Mouse (Mus musculus) bone marrow, adult 2 months (tissue): Measurements from ENCODE around the gene Peg12. TPM values are rescaled to one million over a fixed set of nuclear protein-coding genes. Genes with fewer than 3 reads are reported as not detected.

ENCODE experiments used
- H3K27ac ChIP-seq: fragments of 200-500 bp; 2 replicates; pipeline ENCODE4 v1.5.1; 2012; ENCODE audit warnings: low read depth, mild to moderate bottlenecking, control low read depth, inconsistent platforms, low read length; ENCODE audit not compliant: control insufficient read depth, poor library complexity, insufficient read depth
- H3K4me1 ChIP-seq: fragments of 200-500 bp; 2 replicates; pipeline ENCODE4 v1.6.1; 2011; ENCODE audit warnings: low read length; ENCODE audit not compliant: control insufficient read depth, insufficient read depth
- H3K4me3 ChIP-seq: fragments of 200-500 bp; replicated peaks from 2 replicates; pipeline ENCODE3; 2011; ENCODE audit warnings: mild to moderate bottlenecking, low read depth, low read length, control low read depth; ENCODE audit not compliant: control insufficient read depth
- CTCF ChIP-seq: fragments of 200-500 bp; IDR thresholded peaks from 2 replicates; pipeline ENCODE4 v1.5.1; 2011; ENCODE audit warnings: low read length, control low read depth; ENCODE audit not compliant: control insufficient read depth, insufficient read depth
- POLR2A ChIP-seq: fragments of 200-500 bp; IDR thresholded peaks from 2 replicates; pipeline ENCODE4 v1.6.1; 2011; ENCODE audit warnings: low read depth, mild to moderate bottlenecking, control low read depth, low read length, borderline replicate concordance; ENCODE audit not compliant: control insufficient read depth
- WGBS: fragments of 180-500 bp; shearing (Covaris S2); methylation state at CpG from one replicate; pipeline ENCODE4 v1.1.7; 2018; 5-methylcytosine and 5-hydroxymethylcytosine counted together
- polyA plus RNA-seq: library from polyadenylated mRNA; stranded (reverse); fragments of >200 nt; gene quantifications from 2 replicates; pipeline ENCODE4 v1.2.4, GENCODE M21; 2011; ENCODE audit warnings: low replicate concordance; ENCODE audit not compliant: missing spikeins, insufficient read depth, insufficient read length

Gene Peg12
- polyA plus RNA-seq, 1 experiment, result 0.95 TPM

DNA sequence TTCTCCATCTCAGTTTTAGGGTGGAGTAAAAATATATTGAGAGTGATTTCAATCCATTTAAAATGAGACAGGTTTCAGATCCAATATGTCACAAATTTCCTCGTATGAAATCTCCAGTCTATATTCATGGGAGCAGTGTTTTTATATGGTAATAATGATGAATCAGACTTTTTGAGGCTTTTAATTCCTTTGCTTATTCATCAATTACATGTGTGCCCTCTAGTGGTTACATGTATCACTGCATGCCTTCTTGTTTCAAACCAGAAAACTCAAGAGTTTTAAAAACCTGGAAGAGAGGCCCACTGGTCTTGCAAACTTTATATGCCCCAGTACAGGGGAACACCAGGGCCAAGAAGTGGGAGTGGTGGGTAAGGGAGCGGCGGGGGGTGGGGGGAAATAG is 31.1 kb downstream of the Peg12 start:
- WGBS, result 31% methylated on average over 3 of the region's 3 CpGs
- H3K4me3 ChIP-seq, result no peak overlapping the region
- no peak overlapping the region for H3K27ac ChIP-seq
- H3K4me1 ChIP-seq, result no peaks in the 10 kb centered on the region
- TF ChIP-seq POLR2A (no peak), CTCF (no peak)

DNA sequence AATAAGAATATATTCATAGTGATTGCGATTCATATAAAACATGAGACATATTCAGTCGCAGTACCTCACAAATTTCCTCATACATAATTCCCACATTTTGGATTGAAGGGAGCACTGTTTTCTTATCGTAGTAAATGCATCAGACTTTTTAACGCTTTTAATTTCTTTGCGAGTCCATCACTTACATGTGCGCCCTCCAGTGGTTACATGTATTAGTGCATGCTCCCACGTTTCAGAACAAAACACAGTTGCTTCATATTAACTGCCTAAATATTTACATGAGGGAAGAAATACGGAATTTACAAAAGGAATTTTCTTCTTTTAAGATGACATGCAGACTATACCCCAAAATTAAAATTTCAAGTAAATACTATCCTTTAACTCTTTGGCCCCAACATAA is 36.0 kb downstream of the Peg12 start:
- no peak overlapping the region for H3K27ac ChIP-seq
- 27% methylated on average over 8 of the region's 8 CpGs for WGBS
- TF ChIP-seq POLR2A (no peak), CTCF (no peak)
- no peak overlapping the region for H3K4me3 ChIP-seq
- H3K4me1 ChIP-seq, result no peaks in the 10 kb centered on the region

- whole genome bisulfite sequencing, result 48% methylated on average over 4 of the region's 4 CpGs
- Histone ChIP-seq H3K4me3 (no peak overlapping the region), H3K4me1 (no peaks in the 10 kb centered on the region), H3K27ac (no peak overlapping the region)
- no peak for TF ChIP-seq CTCF
- no peak for TF ChIP-seq POLR2A
Observed at GRCm38 (mm10) chr7:62423210-62423609, 41.1 kb downstream of the Peg12 start.

DNA sequence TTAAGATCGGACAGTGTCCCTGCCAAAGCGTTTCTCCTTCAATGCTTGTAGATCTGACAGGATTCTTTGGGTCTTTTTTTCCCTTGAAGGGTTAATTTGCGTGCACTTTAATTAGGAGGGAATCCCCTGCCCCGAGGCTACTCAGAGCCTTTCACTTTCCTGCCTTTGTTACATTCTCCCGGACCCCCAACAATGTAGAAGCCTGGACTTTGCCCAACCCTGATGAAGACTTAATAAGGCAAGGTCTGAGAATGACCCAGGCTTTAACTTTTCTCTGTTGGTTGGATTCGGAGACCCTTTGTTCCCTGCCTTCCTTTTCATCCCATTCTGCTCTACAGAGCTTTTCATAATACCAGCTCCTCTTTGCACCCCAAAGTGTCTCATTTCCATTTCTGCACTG is 43.7 kb downstream of the Peg12 start:
- H3K4me1 ChIP-seq, result no peaks in the 10 kb centered on the region
- WGBS, result 65% methylated on average over 6 of the region's 6 CpGs
- no peak overlapping the region for H3K27ac ChIP-seq
- H3K4me3 ChIP-seq, result no peak overlapping the region
- TF ChIP-seq CTCF, result no peak
- no peak for TF ChIP-seq POLR2A

- 26% methylated on average over 49 of the region's 49 CpGs for WGBS
- Histone ChIP-seq H3K4me1 (no peaks in the 10 kb centered on the region), H3K27ac (no peak within 1 kb of the TSS), H3K4me3 (peak within 1 kb of the TSS; percentile 42)
- TF ChIP-seq POLR2A (no peak), CTCF (no peak)
Observed at GRCm38 (mm10) chr7:62419493-62420360, 44.6 kb downstream of the Peg12 start, which contains the start of gene Mkrn3. Gene Mkrn3 (minus strand): TSS chr7:62420139.

DNA sequence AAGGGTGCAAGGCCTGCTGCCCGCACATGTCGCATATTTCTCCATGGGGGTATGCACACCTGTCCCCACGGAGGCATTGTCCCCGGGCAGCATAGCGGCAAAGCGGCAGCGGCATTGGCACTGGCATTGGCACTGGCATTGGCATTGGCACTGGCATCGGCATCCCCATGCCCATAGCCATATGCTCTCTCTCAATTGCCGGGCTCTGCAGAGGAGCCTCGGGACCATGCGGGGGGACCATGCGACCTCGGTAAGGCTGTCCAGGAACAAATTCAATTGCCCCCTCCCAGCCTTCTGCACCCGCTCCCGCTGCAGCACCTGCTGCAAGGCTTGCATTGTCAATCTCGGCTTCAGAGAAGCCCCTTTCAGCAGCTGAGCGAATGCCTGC is 45.2 kb downstream of the Peg12 start:
- no peak overlapping the region for H3K4me3 ChIP-seq
- WGBS, result 61% methylated on average over 17 of the region's 17 CpGs

GRCm38 (mm10) chr7:62418346-62418745 is 46.0 kb downstream of the Peg12 start:
- TF ChIP-seq CTCF, result no peak
- TF ChIP-seq POLR2A, result no peak
- no peaks in the 10 kb centered on the region for H3K4me1 ChIP-seq
- 79% methylated on average over 9 of the region's 9 CpGs for WGBS
- H3K4me3 ChIP-seq, result no peak overlapping the region
- H3K27ac ChIP-seq, result no peak overlapping the region

More for the DNA sequence above, 45.2 kb downstream of the Peg12 start:
- Histone ChIP-seq H3K27ac (no peak overlapping the region), H3K4me1 (no peaks in the 10 kb centered on the region)
- TF ChIP-seq POLR2A (no peak), CTCF (no peak)

DNA sequence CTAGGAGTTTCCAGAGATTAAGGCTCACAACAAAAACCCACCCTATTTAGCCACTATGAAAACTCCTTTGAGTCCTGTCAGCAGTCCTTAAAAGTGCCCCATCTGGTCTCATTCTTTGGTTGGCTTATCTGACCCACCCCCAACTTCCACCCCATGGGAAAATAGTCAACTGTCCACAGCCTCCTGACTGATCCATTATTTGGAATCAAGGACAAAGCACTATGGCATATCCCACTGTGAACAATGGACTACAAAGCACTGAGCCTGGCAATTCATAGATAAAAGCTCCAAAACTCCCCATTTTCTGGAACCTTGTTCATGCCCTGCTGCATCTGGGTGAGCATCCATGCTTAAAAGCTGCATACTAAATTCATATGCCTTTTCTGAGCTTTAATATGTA is 48.1 kb downstream of the Peg12 start:
- TF ChIP-seq CTCF (no peak), POLR2A (no peak)
- Histone ChIP-seq H3K27ac (no peak overlapping the region), H3K4me3 (no peak overlapping the region), H3K4me1 (no peaks in the 10 kb centered on the region)
